Mouse (Mus musculus) MEL (cell line): Measurements from ENCODE around the gene Mei4. TPM values are rescaled to one million over a fixed set of nuclear protein-coding genes. Genes with fewer than 3 reads are reported as not detected.

Source experiments
- DNase-seq: peaks from one replicate; pipeline ENCODE4 v3.0.0; 2011; ENCODE audit warnings: low read depth, low spot score
- H3K27ac ChIP-seq: 2 replicates; pipeline ENCODE4 v1.5.1; 2012; ENCODE audit warnings: low read depth, mild to moderate bottlenecking, control low read depth, low read length, moderate library complexity; ENCODE audit not compliant: control insufficient read depth
- H3K27me3 ChIP-seq, 2 experiments: fragments of 150-350 bp in 1 of 2; sonication (generic) in 1 of 2; 2 replicates each; pipeline ENCODE4 v1.6.1; 2012; ENCODE audit warnings: low read length in 2 of 2, mild to moderate bottlenecking in 2 of 2, improper control_type of control experiment in 1 of 2, moderate library complexity in 1 of 2; ENCODE audit not compliant: insufficient read depth in 2 of 2, control insufficient read depth in 1 of 2
- H3K36me3 ChIP-seq, 2 experiments: 2 replicates each; pipeline ENCODE4 v1.6.1; 2012 to 2014; ENCODE audit warnings: low read length in 2 of 2, improper control_type of control experiment in 1 of 2, inconsistent platforms in 1 of 2, mild to moderate bottlenecking in 1 of 2; ENCODE audit not compliant: insufficient read depth in 2 of 2, control insufficient read depth in 1 of 2
- H3K4me1 ChIP-seq, 2 experiments: fragments of 150-350 bp in 1 of 2; sonication (generic) in 1 of 2; 2 replicates each; pipeline ENCODE4 v1.6.1; 2012; ENCODE audit warnings: low read length in 2 of 2, improper control_type of control experiment in 1 of 2, mild to moderate bottlenecking in 1 of 2; ENCODE audit not compliant: insufficient read depth in 2 of 2, control insufficient read depth in 1 of 2
- H3K4me3 ChIP-seq, 2 experiments: fragments of 150-350 bp in 1 of 2; sonication (generic) in 1 of 2; 2 replicates each; pipeline ENCODE4 v1.5.1; 2012; ENCODE audit warnings: low read depth in 2 of 2, low read length in 2 of 2, mild to moderate bottlenecking in 2 of 2, moderate library complexity in 2 of 2, control low read depth in 1 of 2, improper control_type of control experiment in 1 of 2; ENCODE audit not compliant: control insufficient read depth in 1 of 2, insufficient read depth in 1 of 2
- H3K79me2 ChIP-seq: 2 replicates; pipeline ENCODE4 v1.6.1; 2012; ENCODE audit warnings: mild to moderate bottlenecking, low read length, moderate library complexity; ENCODE audit not compliant: control insufficient read depth, poor library complexity, insufficient read depth
- H3K9ac ChIP-seq: 2 replicates; pipeline ENCODE4 v1.6.1; 2012; ENCODE audit warnings: low read depth, mild to moderate bottlenecking, control low read depth, low read length, moderate library complexity; ENCODE audit not compliant: control insufficient read depth, poor library complexity, severe bottlenecking
- H3K9me3 ChIP-seq: fragments of 150-350 bp; sonication (generic); replicated peaks from 2 replicates; pipeline ENCODE4 v1.6.1; 2012; ENCODE audit warnings: mild to moderate bottlenecking, low read length, improper control_type of control experiment, moderate library complexity; ENCODE audit not compliant: insufficient read depth
- BHLHE40 ChIP-seq: IDR thresholded peaks from 2 replicates; pipeline ENCODE4 v1.6.1; 2012; ENCODE audit warnings: low read depth, mild to moderate bottlenecking, inconsistent platforms, low read length, improper control_type of control experiment, borderline replicate concordance
- CHD1 ChIP-seq: IDR thresholded peaks from 2 replicates; pipeline ENCODE4 v1.6.1; 2012; ENCODE audit warnings: low read depth, mild to moderate bottlenecking, inconsistent platforms, low read length, improper control_type of control experiment
- CHD2 ChIP-seq: IDR thresholded peaks from 2 replicates; pipeline ENCODE4 v1.6.1; 2011; ENCODE audit warnings: low read length, improper control_type of control experiment
- CTCF ChIP-seq, 3 experiments: IDR thresholded peaks in 2 of 3; conservative IDR thresholded peaks in 1 of 3; 2 replicates each; pipeline ENCODE4 v1.5.1; 2011 to 2012; ENCODE audit warnings: low read length in 3 of 3, low read depth in 2 of 3, mild to moderate bottlenecking in 2 of 3, improper control_type of control experiment in 1 of 3, inconsistent platforms in 1 of 3, mixed read lengths in 1 of 3, moderate library complexity in 1 of 3; ENCODE audit not compliant: control insufficient read depth in 1 of 3, insufficient read depth in 1 of 3, poor library complexity in 1 of 3, severe bottlenecking in 1 of 3
- E2F4 ChIP-seq: IDR thresholded peaks from 2 replicates; pipeline ENCODE4 v1.6.1; 2011; ENCODE audit warnings: low read depth, low read length, improper control_type of control experiment, borderline replicate concordance
- ELF1 ChIP-seq: IDR thresholded peaks from 2 replicates; pipeline ENCODE4 v1.6.1; 2014; ENCODE audit warnings: low read depth, mild to moderate bottlenecking, inconsistent platforms, low read length, improper control_type of control experiment, moderate library complexity
- EP300 ChIP-seq, 2 experiments: IDR thresholded peaks; 2 replicates each; pipeline ENCODE4 v1.6.1; 2011; ENCODE audit warnings: improper control_type of control experiment in 2 of 2, low read length in 2 of 2, low read depth in 1 of 2, mild to moderate bottlenecking in 1 of 2
- ETS1 ChIP-seq: IDR thresholded peaks from 2 replicates; pipeline ENCODE4 v1.6.1; 2012; ENCODE audit warnings: low read depth, mild to moderate bottlenecking, inconsistent platforms, low read length, improper control_type of control experiment, moderate library complexity
- GATA1 ChIP-seq: IDR thresholded peaks from 2 replicates; pipeline ENCODE4 v1.6.1; 2011; ENCODE audit warnings: low read depth, low read length, improper control_type of control experiment
- HCFC1 ChIP-seq: IDR thresholded peaks from 2 replicates; pipeline ENCODE4 v1.6.1; 2012; ENCODE audit warnings: low read depth, mild to moderate bottlenecking, inconsistent platforms, low read length, improper control_type of control experiment, moderate library complexity
- JUND ChIP-seq: IDR thresholded peaks from 2 replicates; pipeline ENCODE4 v1.6.1; 2011; ENCODE audit warnings: low read depth, mild to moderate bottlenecking, improper control_type of control experiment, low read length
- KAT2A ChIP-seq: conservative IDR thresholded peaks from 2 replicates; pipeline ENCODE4 v1.6.1; 2012; ENCODE audit warnings: low read depth, low read length, improper control_type of control experiment, inconsistent platforms
- MAX ChIP-seq: IDR thresholded peaks from 2 replicates; pipeline ENCODE4 v1.6.1; 2011; ENCODE audit warnings: low read length, improper control_type of control experiment
- MAZ ChIP-seq: IDR thresholded peaks from 2 replicates; pipeline ENCODE4 v1.6.1; 2012; ENCODE audit warnings: low read depth, mild to moderate bottlenecking, inconsistent platforms, low read length, improper control_type of control experiment
- MEF2A ChIP-seq: IDR thresholded peaks from 2 replicates; pipeline ENCODE4 v1.6.1; 2014; ENCODE audit warnings: low read depth, mild to moderate bottlenecking, inconsistent platforms, low read length, improper control_type of control experiment; ENCODE audit not compliant: poor library complexity, insufficient replicate concordance, severe bottlenecking; ENCODE audit errors: extremely low read depth
- MYB ChIP-seq: IDR thresholded peaks from 2 replicates; pipeline ENCODE4 v1.6.1; 2011; ENCODE audit warnings: mild to moderate bottlenecking, low read depth, low read length, improper control_type of control experiment
- MYC ChIP-seq: IDR thresholded peaks from 2 replicates; pipeline ENCODE4 v1.6.1; 2011; ENCODE audit warnings: low read depth, mild to moderate bottlenecking, low read length, improper control_type of control experiment, moderate library complexity
- NELFE ChIP-seq: IDR thresholded peaks from 2 replicates; pipeline ENCODE4 v1.6.1; 2011; ENCODE audit warnings: low read depth, low read length, improper control_type of control experiment
- POLR2AphosphoS2 ChIP-seq: IDR thresholded peaks from 2 replicates; pipeline ENCODE4 v1.6.1; 2011; ENCODE audit warnings: low read length, improper control_type of control experiment
- RAD21 ChIP-seq: IDR thresholded peaks from 2 replicates; pipeline ENCODE4 v1.6.1; 2011; ENCODE audit warnings: mild to moderate bottlenecking, low read depth, low read length, improper control_type of control experiment
- RCOR1 ChIP-seq: IDR thresholded peaks from 2 replicates; pipeline ENCODE4 v1.6.1; 2012; ENCODE audit warnings: low read depth, mild to moderate bottlenecking, inconsistent platforms, low read length, improper control_type of control experiment
- SIN3A ChIP-seq: IDR thresholded peaks from 2 replicates; pipeline ENCODE4 v1.6.1; 2012; ENCODE audit warnings: low read length, improper control_type of control experiment, inconsistent platforms
- TAL1 ChIP-seq: IDR thresholded peaks from 2 replicates; pipeline ENCODE4 v1.6.1; 2012; ENCODE audit warnings: mild to moderate bottlenecking, inconsistent platforms, low read length, moderate library complexity, mixed read lengths
- TBP ChIP-seq: IDR thresholded peaks from 2 replicates; pipeline ENCODE4 v1.8.0; 2011; ENCODE audit warnings: low read depth, low read length, improper control_type of control experiment
- TCF12 ChIP-seq: IDR thresholded peaks from 2 replicates; pipeline ENCODE4 v1.6.1; 2014; ENCODE audit warnings: low read depth, mild to moderate bottlenecking, inconsistent platforms, low read length, improper control_type of control experiment, moderate library complexity
- UBTF ChIP-seq: IDR thresholded peaks from 2 replicates; pipeline ENCODE4 v1.6.1; 2012; ENCODE audit warnings: low read depth, mild to moderate bottlenecking, inconsistent platforms, low read length, improper control_type of control experiment, moderate library complexity, borderline replicate concordance; ENCODE audit not compliant: insufficient read depth
- USF2 ChIP-seq, 2 experiments: IDR thresholded peaks; 2 replicates each; pipeline ENCODE4 v1.6.1; 2011 to 2012; ENCODE audit warnings: improper control_type of control experiment in 2 of 2, low read length in 2 of 2, borderline replicate concordance in 1 of 2, inconsistent platforms in 1 of 2, low read depth in 1 of 2, mild to moderate bottlenecking in 1 of 2; ENCODE audit not compliant: insufficient read depth in 1 of 2
- ZC3H11A ChIP-seq: IDR thresholded peaks from 2 replicates; pipeline ENCODE4 v1.6.1; 2012; ENCODE audit warnings: low read depth, mild to moderate bottlenecking, inconsistent platforms, low read length, improper control_type of control experiment
- ZKSCAN1 ChIP-seq: IDR thresholded peaks from 2 replicates; pipeline ENCODE4 v1.6.1; 2012; ENCODE audit warnings: low read depth, mild to moderate bottlenecking, inconsistent platforms, low read length, improper control_type of control experiment, moderate library complexity
- ZMIZ1 ChIP-seq: IDR thresholded peaks from 2 replicates; pipeline ENCODE4 v1.6.1; 2012; ENCODE audit warnings: low read depth, mild to moderate bottlenecking, inconsistent platforms, low read length, improper control_type of control experiment, moderate library complexity
- polyA plus RNA-seq, 2 experiments: library from polyadenylated mRNA; stranded (reverse) in 1 of 2; unstranded in 1 of 2; fragments of >175 nt in 1 of 2; fragments of >200 nt in 1 of 2; gene quantifications; 2 replicates each; pipeline versions ENCODE4 v1.2.1 to v1.2.4; 2012; ENCODE audit warnings: low replicate concordance in 2 of 2, low read depth in 1 of 2; ENCODE audit not compliant: insufficient read length in 2 of 2, insufficient read depth in 1 of 2, missing spikeins in 1 of 2
- total RNA-seq: library from RNA; depleted of rRNA; stranded (reverse); fragments of 300-350 nt; gene quantifications from 2 replicates; pipeline ENCODE4 v1.2.3, GENCODE M21; 2012

Mei4 gene
- total and polyA plus RNA-seq, 3 experiments: not detected

- no peaks in the 10 kb centered on the region for H3K9me3 ChIP-seq
- no peak overlapping the region for H3K4me3 ChIP-seq
- H3K4me1 ChIP-seq: peaks cover 0 to 4% of the 10 kb centered on the region in 2 experiments; a peak in 2 of 4 replicates
- no peak overlapping the region for H3K27ac ChIP-seq
- no peaks in the 10 kb centered on the region for H3K79me2 ChIP-seq
- TF ChIP-seq GATA1 (peak; percentile 61), EP300 (IDR thresholded peaks at IDR 0.05; ENCODE audit: low read depth in 1 of 2, low read length in 2 of 2) (peak; percentile 69 to 95), MAX (no peak), MAZ (no peak), ELF1 (peak; percentile 27; the same call in 1 of the 2 replicates), ETS1 (peak; percentile 67), RCOR1 (peak; percentile 56; the same call in 1 of the 2 replicates), NELFE (no peak), MEF2A (no peak), TBP (peak; percentile 18; the same call in 1 of the 2 replicates), E2F4 (no peak), HCFC1 (no peak), SIN3A (no peak), JUND (peak; percentile 68; the same call in 1 of the 2 replicates), TCF12 (0 out of 2 replicates have a peak, but pooled peaks have one; percentile 41), CHD1 (no peak), CHD2 (no peak)
- peaks cover 0 to 9% of the 10 kb centered on the region in 2 experiments; a peak in 2 of 4 replicates for H3K36me3 ChIP-seq
- no peak overlapping the region for H3K9ac ChIP-seq
- H3K27me3 ChIP-seq: no peaks in the 10 kb centered on the region
- DNase-seq: peak; percentile 76
Observed at GRCm38 (mm10) chr9:81924744-81925143, 61.3 kb downstream of the Mei4 start.

DNA sequence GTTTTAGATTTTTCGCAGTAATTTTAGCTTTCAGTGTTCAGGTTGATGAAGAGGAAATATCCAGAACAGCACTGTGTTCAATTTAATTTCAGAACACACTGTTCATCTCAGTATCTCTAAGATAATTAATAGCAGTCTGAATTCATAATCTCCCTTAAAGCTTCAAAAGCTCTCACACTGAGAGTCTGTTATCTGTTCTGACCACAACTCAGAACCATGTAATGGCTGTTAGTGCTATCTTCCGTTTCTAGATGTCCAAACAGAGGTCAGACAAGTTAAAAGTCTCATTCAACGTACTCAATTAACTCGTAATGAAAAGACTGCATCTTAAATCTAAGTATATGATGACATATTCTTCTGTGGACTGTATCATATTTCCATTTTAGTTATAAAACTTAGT lies 77.1 kb downstream of the Mei4 start:
- Histone ChIP-seq H3K79me2 (no peaks in the 10 kb centered on the region), H3K27ac (no peak overlapping the region), H3K4me3 (peak overlapping the region in 1 of 2 experiments; percentile 46; a peak in 1 of 4 replicates), H3K9me3 (no peaks in the 10 kb centered on the region), H3K4me1 (peaks cover 6 to 16% of the 10 kb centered on the region in 2 experiments), H3K36me3 (peaks cover 0 to 18% of the 10 kb centered on the region in 2 experiments; a peak in 2 of 4 replicates), H3K9ac (no peak overlapping the region), H3K27me3 (no peaks in the 10 kb centered on the region)
- DNase-seq: peak; percentile 39
- TF ChIP-seq ELF1: no peak
- no peak for TF ChIP-seq NELFE
- no peak for TF ChIP-seq MAZ
- TF ChIP-seq KAT2A: no peak
- no peak for TF ChIP-seq POLR2AphosphoS2
- peak; percentile 46; the same call in 1 of the 2 replicates for TF ChIP-seq RCOR1
- TF ChIP-seq CHD2: no peak
- TF ChIP-seq TBP: no peak
- no peak for TF ChIP-seq RAD21
- no peak for TF ChIP-seq E2F4
- TF ChIP-seq ZC3H11A: no peak
- TF ChIP-seq MYB: no peak
- no peak for TF ChIP-seq ZKSCAN1
- TF ChIP-seq TCF12: peak; percentile 81
- TF ChIP-seq ZMIZ1: no peak
- peak; percentile 61; the same call in 1 of the 2 replicates for TF ChIP-seq ETS1
- no peak for TF ChIP-seq BHLHE40
- no peak for TF ChIP-seq CTCF (IDR thresholded peaks at IDR 0.05 in 2 of 3, conservative IDR thresholded peaks at IDR 0.05 in 1 of 3; ENCODE audit: control insufficient read depth in 1 of 3, insufficient read depth in 1 of 3, low read depth in 2 of 3, low read length in 3 of 3, poor library complexity in 1 of 3, severe bottlenecking in 1 of 3)
- TF ChIP-seq UBTF: no peak
- no peak for TF ChIP-seq USF2 (IDR thresholded peaks at IDR 0.05; ENCODE audit: borderline replicate concordance in 1 of 2, insufficient read depth in 1 of 2, low read depth in 1 of 2, low read length in 2 of 2)
- no peak for TF ChIP-seq TAL1
- no peak for TF ChIP-seq MYC
- peak; percentile 87 to 91 for TF ChIP-seq EP300 (IDR thresholded peaks at IDR 0.05; ENCODE audit: low read depth in 1 of 2, low read length in 2 of 2)
